Mouse (Mus musculus) neural tube, embryonic 14.5 days (tissue): ENCODE data around the gene Psma2. TPM values are rescaled to one million over a fixed set of nuclear protein-coding genes. Genes with fewer than 3 reads are reported as not detected.

ENCODE experiments used
- ATAC-seq: fragments of 200-750 bp; cut with Nextera tagmentation; 2 replicates; pipeline ENCODE4 v1.8.0; 2017; ENCODE audit warnings: low read depth, mild to moderate bottlenecking, moderate TSS enrichment, moderate library complexity
- H3K27ac ChIP-seq: fragments of 300-500 bp; sonication (generic); 2 replicates; pipeline ENCODE4 v1.5.1; 2014; ENCODE audit warnings: low read depth, mild to moderate bottlenecking, control low read depth, low read length, moderate library complexity, mixed read lengths
- H3K27me3 ChIP-seq: fragments of 300-500 bp; sonication (generic); 2 replicates; pipeline ENCODE4 v1.6.1; 2014; ENCODE audit warnings: low read length; ENCODE audit not compliant: control insufficient read depth, insufficient read depth
- H3K36me3 ChIP-seq: fragments of 300-500 bp; sonication (generic); 2 replicates; pipeline ENCODE4 v1.6.1; 2014; ENCODE audit warnings: low read length, mixed read lengths; ENCODE audit not compliant: control insufficient read depth, insufficient read depth
- H3K4me1 ChIP-seq: fragments of 300-500 bp; sonication (generic); 2 replicates; pipeline ENCODE4 v1.6.1; 2014; ENCODE audit warnings: low read length; ENCODE audit not compliant: control insufficient read depth, insufficient read depth
- H3K4me2 ChIP-seq: fragments of 300-500 bp; sonication (generic); 2 replicates; pipeline ENCODE4 v1.6.1; 2014; ENCODE audit warnings: mild to moderate bottlenecking, low read depth, low read length, control low read depth
- H3K4me3 ChIP-seq: fragments of 300-500 bp; sonication (generic); 2 replicates; pipeline ENCODE4 v1.5.1; 2014; ENCODE audit warnings: low read depth, low read length, control low read depth, mixed read lengths
- H3K9ac ChIP-seq: fragments of 300-500 bp; sonication (generic); replicated peaks from 2 replicates; pipeline ENCODE4 v1.6.1; 2014; ENCODE audit warnings: low read depth, mild to moderate bottlenecking, control low read depth, low read length, mixed read lengths
- H3K9me3 ChIP-seq: fragments of 300-500 bp; sonication (generic); 2 replicates; pipeline ENCODE4 v1.6.1; 2016; ENCODE audit warnings: low read length; ENCODE audit not compliant: control insufficient read depth
- WGBS: fragments of 180-500 bp; shearing (Covaris S2); extraction: QIAGEN DNeasy Blood & Tissue Kit; methylation state at CpG from one replicate; pipeline ENCODE4 v1.1.7; 2014; 5-methylcytosine and 5-hydroxymethylcytosine counted together
- polyA plus RNA-seq: library from polyadenylated mRNA; unstranded; fragments of >200 nt; fragmentation: Nextera tagmentation; extraction: Ambion mirVana; gene quantifications from 2 replicates; pipeline ENCODE4 v1.2.1, GENCODE M21; 2014

Gene Psma2
- 174 and 181 TPM in 2 replicates for polyA plus RNA-seq

DNA sequence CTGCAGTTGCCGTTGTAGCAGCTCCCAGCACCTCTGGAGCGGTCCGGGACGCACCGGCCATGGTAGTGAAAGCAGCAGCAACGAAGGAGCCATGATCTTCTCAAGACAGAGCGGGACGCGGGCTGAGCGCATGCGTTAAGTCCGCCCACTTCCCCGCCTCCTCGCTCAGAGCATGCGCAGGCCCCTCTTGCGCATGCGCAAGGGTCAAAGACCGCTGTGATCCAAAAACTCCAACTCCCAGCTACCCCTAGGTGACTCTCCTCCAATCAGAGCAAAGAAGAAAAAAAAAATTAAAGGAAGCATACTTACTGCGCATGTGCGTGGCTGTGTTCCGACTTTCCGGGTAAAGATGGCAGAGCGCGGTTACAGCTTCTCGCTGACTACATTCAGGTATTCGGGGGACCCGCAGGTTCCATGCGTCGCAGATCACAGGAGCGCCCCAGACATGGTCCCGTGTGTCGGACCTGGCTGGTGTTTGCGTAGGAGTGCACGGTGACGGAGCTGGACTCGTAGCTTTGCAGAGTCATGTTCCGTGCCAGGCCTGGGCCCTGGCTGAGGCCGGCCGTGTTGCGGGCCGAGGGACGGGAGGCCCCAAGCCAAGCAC is at the start of gene Psma2, which contains the start of gene Mrpl32:
TSS of gene Psma2 (plus strand) at position 315 of the 604 bp plus-strand sequence.
TSS of gene Mrpl32 (minus strand) at position 240 of the 604 bp plus-strand sequence.
- under 1% methylated on average over 42 of the region's 42 CpGs for WGBS
- peak within 1 kb of the TSS; percentile 88 for H3K4me3 ChIP-seq
- peak; percentile 98 for ATAC-seq

GRCm38 (mm10) chr13:14574128-14574527 is 38.9 kb upstream of the Psma2 start:
- no peaks in the 10 kb centered on the region for H3K9me3 ChIP-seq
- H3K4me2 ChIP-seq = no peak overlapping the region
- no peaks in the 10 kb centered on the region for H3K27me3 ChIP-seq
- no peaks in the 10 kb centered on the region for H3K36me3 ChIP-seq
- no peaks in the 10 kb centered on the region for H3K4me1 ChIP-seq
- H3K9ac ChIP-seq = no peak overlapping the region
- H3K27ac ChIP-seq = no peak overlapping the region
- ATAC-seq = no peak
- no peak overlapping the region for H3K4me3 ChIP-seq

More for the DNA sequence above, at the start of gene Psma2, which contains the start of gene Mrpl32:
- Histone ChIP-seq H3K27me3 (no peaks in the 10 kb centered on the region), H3K4me2 (peak within 1 kb of the TSS; percentile 79), H3K9me3 (no peaks in the 10 kb centered on the region), H3K36me3 (peaks cover 13% of the 10 kb centered on the region; the same call in 1 of the 2 replicates), H3K27ac (peak within 1 kb of the TSS; percentile 22; the same call in 1 of the 2 replicates), H3K4me1 (peaks cover 5% of the 10 kb centered on the region; the same call in 1 of the 2 replicates), H3K9ac (peak within 1 kb of the TSS; percentile 82)

DNA sequence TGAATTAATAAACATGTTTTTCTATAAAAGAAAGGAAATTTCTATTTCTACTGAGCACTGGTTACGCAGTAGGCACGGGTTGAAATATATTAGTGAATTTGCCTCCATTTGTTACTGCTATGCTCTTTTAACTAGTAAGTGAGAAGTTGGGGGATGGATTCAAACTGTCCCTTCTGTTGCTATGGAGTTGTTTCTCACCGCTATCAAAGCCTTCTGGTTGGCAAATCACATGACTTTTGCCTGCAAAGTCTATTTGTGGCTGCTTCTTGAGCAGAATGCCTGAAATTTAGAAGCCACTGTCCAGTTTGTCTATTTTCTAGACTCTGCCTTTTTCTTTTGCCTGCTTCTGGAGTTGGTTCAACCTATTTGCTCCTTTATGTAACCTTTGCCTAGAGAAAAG is 32.6 kb upstream of the Psma2 start:
- H3K9me3 ChIP-seq = no peaks in the 10 kb centered on the region
- 84% methylated on average over 3 of the region's 3 CpGs for WGBS
- H3K4me3 ChIP-seq = no peak overlapping the region
- no peaks in the 10 kb centered on the region for H3K27me3 ChIP-seq
- H3K27ac ChIP-seq = no peak overlapping the region
- no peak overlapping the region for H3K9ac ChIP-seq
- no peaks in the 10 kb centered on the region for H3K36me3 ChIP-seq
- H3K4me2 ChIP-seq = no peak overlapping the region
- no peaks in the 10 kb centered on the region for H3K4me1 ChIP-seq
- no peak for ATAC-seq

DNA sequence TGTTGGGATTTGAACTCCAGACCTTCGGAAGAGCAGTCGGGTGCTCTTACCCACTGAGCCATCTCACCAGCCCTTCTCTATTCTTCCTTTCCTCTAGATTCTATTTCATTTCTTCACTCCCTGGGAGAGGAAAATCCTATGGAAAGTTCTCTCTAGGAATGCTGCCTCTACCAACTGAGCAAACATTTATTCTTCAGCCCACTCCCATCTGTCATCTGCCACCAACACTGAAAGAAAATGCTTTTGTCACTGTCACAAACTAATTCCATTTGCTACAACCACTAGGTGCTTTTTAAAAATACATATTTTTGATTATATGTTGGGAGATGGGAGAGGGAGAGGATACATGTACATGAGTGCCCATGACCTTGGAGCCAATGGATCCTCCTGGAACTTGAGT is 10.3 kb upstream of the Psma2 start:
- Histone ChIP-seq H3K4me2 (no peak overlapping the region), H3K9ac (no peak overlapping the region), H3K27me3 (no peaks in the 10 kb centered on the region), H3K9me3 (no peaks in the 10 kb centered on the region), H3K4me1 (no peaks in the 10 kb centered on the region), H3K27ac (no peak overlapping the region), H3K36me3 (no peaks in the 10 kb centered on the region), H3K4me3 (no peak overlapping the region)
- WGBS = 95% methylated on average over 2 of the region's 2 CpGs
- ATAC-seq = no peak

DNA sequence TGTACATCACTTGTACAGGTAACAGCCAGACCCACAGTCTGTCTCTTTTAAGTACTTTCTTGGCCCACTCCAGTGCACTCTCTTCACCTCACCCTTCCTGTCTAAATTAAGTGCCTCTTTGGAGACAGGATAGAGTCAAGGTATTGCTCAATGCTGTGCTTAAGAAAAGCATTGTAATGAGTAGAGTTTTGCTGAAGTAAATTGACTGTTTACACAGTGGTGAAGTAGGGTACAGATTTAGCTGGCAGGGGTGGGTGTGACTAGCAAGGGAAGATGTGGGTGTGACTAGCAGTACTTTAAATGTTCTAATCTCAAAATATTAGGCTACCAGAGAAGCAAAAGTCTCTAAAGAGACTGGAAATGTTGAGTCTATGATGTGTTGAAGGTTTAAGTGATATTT is 5.4 kb upstream of the Psma2 start:
- Histone ChIP-seq H3K4me2 (no peak overlapping the region), H3K27me3 (no peaks in the 10 kb centered on the region), H3K9ac (no peak overlapping the region), H3K9me3 (no peaks in the 10 kb centered on the region), H3K36me3 (no peaks in the 10 kb centered on the region; the same call in 1 of the 2 replicates), H3K4me1 (peaks cover 5% of the 10 kb centered on the region; the same call in 1 of the 2 replicates), H3K27ac (no peak overlapping the region), H3K4me3 (no peak overlapping the region)
- no peak for ATAC-seq

- Histone ChIP-seq H3K27me3 (no peaks in the 10 kb centered on the region), H3K4me1 (peaks cover 5% of the 10 kb centered on the region; the same call in 1 of the 2 replicates), H3K4me2 (peak overlapping the region; percentile 73), H3K4me3 (peak overlapping the region; percentile 88), H3K9ac (peak overlapping the region; percentile 63), H3K27ac (no peak overlapping the region), H3K36me3 (peaks cover 9% of the 10 kb centered on the region; the same call in 1 of the 2 replicates), H3K9me3 (no peaks in the 10 kb centered on the region)
- ATAC-seq = peak; percentile 72
- WGBS = 7% methylated on average over 10 of the region's 10 CpGs
These were observed 577 bp upstream of the Psma2 start for GRCm38 (mm10) chr13:14612463-14612862.

DNA sequence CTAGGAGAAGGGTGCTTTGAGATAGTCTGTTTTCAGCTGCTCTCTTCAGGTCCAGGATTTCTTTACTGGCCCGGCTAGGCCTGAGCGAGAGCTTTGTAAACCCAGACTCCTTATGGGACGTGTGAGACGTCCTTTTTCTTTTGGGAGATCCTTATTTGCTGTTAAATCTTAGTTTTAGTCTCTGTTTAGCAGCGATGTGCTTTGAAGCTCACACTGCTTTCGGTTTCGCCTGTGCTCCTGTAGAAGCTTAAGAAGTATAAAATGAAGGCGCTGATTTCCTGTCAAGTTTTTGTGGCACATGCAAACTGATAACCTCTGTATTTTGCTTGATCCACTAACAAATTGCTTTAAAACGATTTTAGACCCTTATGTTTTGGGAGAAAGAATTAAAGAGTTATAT is 513 bp downstream of the Psma2 start:
- peak overlapping the region; percentile 82 for H3K9ac ChIP-seq
- H3K36me3 ChIP-seq = peaks cover 16% of the 10 kb centered on the region; the same call in 1 of the 2 replicates
- peaks cover 5% of the 10 kb centered on the region; the same call in 1 of the 2 replicates for H3K4me1 ChIP-seq
- no peaks in the 10 kb centered on the region for H3K9me3 ChIP-seq
- peak overlapping the region; percentile 79 for H3K4me2 ChIP-seq
- peak overlapping the region; percentile 88 for H3K4me3 ChIP-seq
- H3K27ac ChIP-seq = peak overlapping the region; percentile 22; the same call in 1 of the 2 replicates
- ATAC-seq = no peak
- 2% methylated on average over 9 of the region's 9 CpGs for WGBS
- no peaks in the 10 kb centered on the region for H3K27me3 ChIP-seq

DNA sequence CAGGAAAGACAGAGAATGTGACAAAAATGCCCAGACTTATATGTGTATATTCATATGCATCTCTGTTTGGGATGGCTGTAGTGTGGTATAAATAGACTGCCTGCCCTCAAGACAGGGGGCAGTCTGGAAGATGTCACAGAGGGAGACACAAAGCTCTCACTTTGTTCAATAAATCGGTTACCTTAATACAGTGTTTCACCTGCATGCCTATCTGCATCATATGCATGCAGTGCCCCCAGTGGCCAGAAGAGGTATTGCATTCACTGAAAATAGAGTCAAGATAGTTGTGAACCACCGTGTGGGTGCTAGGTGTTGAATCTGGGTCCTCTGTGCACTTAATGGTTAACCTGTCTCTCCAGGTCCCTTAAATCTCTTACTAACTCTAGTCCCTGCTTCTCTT is 5.7 kb downstream of the Psma2 start:
- Histone ChIP-seq H3K4me2 (no peak overlapping the region), H3K4me1 (no peaks in the 10 kb centered on the region), H3K9me3 (no peaks in the 10 kb centered on the region), H3K27me3 (no peaks in the 10 kb centered on the region), H3K36me3 (peaks cover 46% of the 10 kb centered on the region; the same call in 1 of the 2 replicates), H3K27ac (no peak overlapping the region), H3K9ac (no peak overlapping the region), H3K4me3 (no peak overlapping the region)
- WGBS = 51% methylated on average over 2 of the region's 2 CpGs
- ATAC-seq = peak; percentile 67
